Mouse (Mus musculus): ENCODE data around the gene Usp32.

The Usp32 gene

DNA sequence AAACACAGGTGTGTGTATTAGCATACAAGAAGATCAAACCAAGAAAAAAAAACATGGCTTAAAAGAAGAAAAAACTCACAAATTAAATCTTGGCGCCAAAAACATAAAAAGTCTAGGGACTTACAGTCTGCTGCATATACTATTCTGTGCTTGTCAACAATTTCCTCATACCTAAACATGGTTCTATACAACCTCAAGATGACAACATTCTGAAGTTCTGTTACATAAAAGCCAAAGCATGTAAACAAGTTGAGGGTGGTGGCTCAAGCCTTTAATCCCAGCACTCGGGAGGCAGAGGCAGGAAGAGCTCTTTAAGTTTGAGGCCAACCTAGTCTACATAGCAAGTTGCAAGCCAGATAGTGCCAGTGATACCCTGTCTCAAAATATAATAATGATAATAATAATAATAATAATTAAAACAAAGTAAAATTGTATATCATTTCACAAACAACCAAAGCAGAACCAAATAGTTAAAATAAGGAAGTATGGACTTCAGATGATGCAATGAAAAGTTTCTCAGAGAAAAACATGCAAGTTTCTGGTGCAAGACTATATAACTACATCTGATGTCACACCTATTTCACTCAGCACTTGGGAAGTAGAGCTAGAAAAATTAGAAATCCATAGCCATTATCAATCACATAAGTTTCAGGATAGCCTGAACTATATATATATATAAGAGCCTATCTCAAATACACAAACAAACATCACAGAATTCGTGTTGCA is 16.5 kb downstream of the Usp32 start:
- no peak for DNase-seq

DNA sequence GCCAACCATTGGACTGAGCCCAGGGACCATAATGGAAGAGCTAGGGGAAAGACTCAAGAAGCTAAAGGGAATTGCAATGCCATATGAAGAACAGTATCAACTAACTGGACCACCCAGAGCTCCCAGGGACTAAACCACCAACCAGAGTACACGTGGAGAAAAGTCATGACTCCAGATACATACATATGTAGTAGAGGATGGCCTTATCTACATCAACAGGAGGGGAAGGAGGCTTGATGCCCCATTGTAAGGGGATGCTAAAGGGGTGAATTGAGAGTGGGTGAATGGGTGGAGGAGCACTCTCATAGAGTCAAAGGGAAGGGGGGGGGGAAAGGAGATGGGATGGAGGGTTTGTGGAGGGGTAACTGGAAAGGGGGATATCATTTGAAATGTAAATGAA is 17.9 kb downstream of the Usp32 start:
- DNase-seq: no peak

GRCm38 (mm10) chr11:85117160-85117559 is 22.8 kb downstream of the Usp32 start:
- no peak for DNase-seq

DNA sequence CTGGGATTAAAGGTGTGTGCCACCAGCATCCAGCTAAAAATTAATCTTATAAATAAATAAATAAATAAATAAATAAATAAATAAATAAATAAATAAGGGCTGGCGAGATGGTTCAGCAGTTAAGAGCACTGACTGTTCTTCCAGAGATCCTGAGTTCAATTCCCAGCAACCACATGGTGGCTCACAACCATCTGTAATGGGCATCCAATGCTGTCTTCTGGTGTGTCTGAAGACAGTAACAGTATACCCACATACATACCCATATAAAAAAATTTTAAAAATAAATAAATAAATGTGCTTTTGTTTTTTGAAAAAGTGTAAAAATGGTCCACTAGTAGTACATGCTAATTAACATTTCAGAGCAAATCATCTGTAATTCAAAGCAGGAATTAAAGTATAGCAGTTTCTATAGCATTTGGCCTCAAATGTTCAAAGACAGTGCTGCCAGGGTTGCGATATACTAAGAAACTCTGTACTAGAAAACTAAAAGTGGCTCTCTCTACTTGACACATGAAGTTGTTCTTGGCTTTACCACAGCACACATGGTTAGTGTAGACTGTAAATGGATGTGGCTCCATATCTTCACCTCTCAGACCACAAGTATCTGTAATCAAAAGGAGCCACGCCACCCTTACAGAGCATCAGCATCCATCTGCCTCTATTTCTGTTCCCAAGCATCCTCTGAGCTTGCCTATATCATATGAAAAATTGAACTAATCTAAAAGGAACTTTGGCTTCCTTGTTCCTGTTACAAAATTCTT is 23.7 kb downstream of the Usp32 start:
- no peak for DNase-seq

GRCm38 (mm10) chr11:85109957-85110356 is 30.0 kb downstream of the Usp32 start:
- no peak for DNase-seq

- no peak for DNase-seq
Observed at GRCm38 (mm10) chr11:85107217-85107616, 32.7 kb downstream of the Usp32 start.

DNA sequence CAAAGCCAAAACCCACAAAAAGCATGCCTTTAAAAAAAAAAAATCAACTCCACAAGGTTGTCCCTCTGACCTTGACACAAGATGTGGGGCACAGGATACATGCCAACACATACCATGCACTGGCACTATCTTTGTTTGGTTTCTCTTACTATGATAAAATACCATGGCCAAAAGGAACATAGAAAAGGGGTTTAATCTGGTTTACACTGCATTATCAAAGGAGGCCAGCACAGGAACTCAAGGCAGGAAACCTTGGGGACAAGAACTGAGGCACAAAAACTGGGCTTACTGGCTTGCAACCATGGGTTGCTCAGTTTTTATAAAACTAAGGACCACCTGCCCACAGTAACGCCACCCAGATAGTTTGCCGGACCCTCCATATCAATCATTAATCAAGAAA is 34.1 kb downstream of the Usp32 start:
- DNase-seq: no peak

DNA sequence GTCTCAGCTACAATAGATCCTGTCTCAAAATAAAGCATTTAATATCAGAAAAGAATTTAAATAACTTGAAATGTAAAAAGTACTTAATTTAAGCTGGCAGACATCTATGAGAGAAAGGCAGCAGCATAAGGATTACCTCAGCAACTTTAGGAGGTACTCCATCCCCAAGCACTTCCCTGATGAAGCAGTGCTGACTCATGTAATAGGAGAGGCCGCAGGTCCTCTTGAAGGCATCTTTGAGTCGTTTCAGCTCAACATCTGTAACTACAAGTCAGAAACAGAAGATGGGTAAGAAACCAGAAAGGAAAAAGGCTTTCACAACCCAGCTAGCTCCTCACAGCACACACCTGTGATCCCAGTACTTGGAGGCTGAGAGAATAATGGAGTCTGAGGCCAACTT is 36.2 kb downstream of the Usp32 start:
- no peak for DNase-seq

- DNase-seq: no peak
Observed at GRCm38 (mm10) chr11:85095116-85095515, 44.8 kb downstream of the Usp32 start.

DNA sequence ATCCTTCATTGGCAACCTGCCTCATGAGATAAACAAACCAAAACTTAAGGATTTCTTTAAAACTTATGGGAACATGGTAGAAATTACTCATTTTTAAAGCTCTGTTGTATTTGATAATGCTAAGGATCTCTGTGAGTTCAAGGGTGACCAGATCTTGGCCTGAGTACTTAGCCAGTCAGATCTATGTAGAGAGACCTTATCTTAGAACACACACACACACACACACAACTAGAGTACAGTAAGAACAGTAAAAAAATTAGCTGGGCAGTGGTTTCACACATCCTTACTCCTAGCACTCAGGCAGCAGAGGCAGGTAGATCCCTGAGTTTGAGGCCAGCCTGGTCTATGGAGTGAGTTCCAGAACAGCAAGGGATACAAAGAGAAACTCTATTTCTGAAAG is 53.7 kb downstream of the Usp32 start:
- DNase-seq: no peak

- no peak for DNase-seq
Observed at GRCm38 (mm10) chr11:85067871-85068270, 72.1 kb downstream of the Usp32 start.

- no peak for DNase-seq
Observed at GRCm38 (mm10) chr11:85058562-85058961, 81.4 kb downstream of the Usp32 start.

DNA sequence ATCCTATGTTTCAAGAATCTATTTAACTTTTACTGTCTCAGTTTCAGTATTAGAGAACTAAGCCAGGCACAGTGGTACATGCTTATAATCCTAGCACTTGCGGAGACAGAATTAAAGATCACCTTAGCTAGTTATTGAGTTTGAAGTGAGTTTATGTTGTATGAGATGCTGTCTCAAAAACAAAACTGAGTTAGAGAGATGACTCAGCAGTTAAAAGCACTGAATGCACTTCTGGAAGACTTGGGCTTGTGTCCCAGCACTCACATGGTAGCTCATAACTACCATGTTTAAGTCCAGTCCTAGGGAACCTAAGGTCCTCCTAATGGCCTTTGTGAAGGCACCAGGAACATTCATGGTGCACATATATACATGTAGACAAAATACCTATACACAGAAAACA is 82.4 kb downstream of the Usp32 start:
- DNase-seq: no peak

DNA sequence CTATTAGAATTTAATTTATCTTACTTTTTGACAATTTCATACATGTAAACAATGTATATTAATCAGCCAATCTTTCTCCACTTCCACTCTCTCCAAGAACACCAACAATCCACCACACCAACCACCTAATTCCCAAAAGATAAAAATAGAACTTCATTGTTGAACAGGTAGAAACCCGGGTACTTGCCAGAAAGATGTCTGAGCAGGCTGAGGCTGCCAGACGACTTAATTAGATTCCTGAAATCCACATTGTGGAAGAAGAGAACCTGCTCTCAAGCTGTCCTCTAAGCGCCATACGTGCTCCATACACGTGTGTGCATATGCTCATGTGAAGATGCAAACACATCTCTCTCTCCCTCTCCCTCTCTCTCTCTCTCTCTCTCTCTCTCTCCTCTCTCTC is 83.1 kb downstream of the Usp32 start:
- no peak for DNase-seq

GRCm38 (mm10) chr11:85055561-85055960 is 84.4 kb downstream of the Usp32 start:
- DNase-seq: no peak

GRCm38 (mm10) chr11:85039256-85039655 is 100.7 kb downstream of the Usp32 start:
- no peak for DNase-seq

- no peak for DNase-seq
Observed at GRCm38 (mm10) chr11:85013121-85013520, 126.8 kb downstream of the Usp32 start.

GRCm38 (mm10) chr11:85003566-85003965 is 136.4 kb downstream of the Usp32 start:
- DNase-seq: no peak

GRCm38 (mm10) chr11:84995241-84995640 is 144.7 kb downstream of the Usp32 start:
- no peak for DNase-seq

- DNase-seq: no peak
Observed at GRCm38 (mm10) chr11:84992996-84993395, 147.0 kb downstream of the Usp32 start.

- DNase-seq: no peak
Observed at GRCm38 (mm10) chr11:84988341-84988919, 151.5 kb downstream of the Usp32 start.

DNA sequence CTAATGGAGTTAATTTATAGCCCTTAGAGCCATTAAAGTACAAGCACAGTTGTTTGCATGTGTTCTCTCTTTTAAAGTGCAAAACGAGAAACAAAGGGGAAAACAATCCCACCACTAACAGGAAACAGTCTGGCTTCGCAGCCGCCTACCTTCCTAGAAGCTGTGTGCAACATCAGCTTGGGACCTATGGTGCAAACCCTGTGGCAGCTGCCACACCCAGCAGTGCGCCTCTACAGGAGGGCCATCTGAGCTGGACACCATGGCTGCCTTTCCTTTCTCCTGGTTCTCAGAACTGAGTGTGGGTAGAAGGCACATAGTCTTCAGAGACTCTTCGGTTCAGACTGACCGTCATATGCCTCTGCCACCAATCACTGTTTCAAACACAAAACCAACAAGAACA is 154.5 kb downstream of the Usp32 start:
- DNase-seq: no peak

DNA sequence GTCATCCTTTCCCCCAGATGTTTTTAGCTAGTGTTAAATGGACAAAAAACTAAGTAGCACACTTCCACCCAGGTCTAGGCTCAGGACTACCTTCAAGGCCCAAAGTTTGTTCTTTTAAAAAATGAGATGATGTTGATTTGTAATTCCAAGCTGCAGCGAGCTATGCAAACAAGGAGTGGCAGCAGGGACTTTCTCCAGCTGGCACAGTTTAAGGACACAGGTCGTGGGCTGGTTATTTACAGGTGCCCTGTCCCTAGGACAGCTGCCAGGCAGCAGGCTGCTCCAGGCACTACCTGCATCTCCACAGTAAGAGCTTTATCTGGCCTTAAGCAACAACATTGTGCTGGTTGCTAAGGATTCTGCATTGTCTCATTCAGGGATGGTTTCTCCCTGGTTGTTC is 159.3 kb downstream of the Usp32 start:
- DNase-seq: no peak

- no peak for DNase-seq
Observed at GRCm38 (mm10) chr11:84979351-84979750, 160.6 kb downstream of the Usp32 start.
